Mouse (Mus musculus) cerebellum, adult 9-11 months (tissue): ENCODE data around the gene Trcg1.

Experiments used
- DNase-seq: peaks from one replicate; pipeline ENCODE4 v3.0.0; 2022

Trcg1 gene

GRCm38 (mm10) chr9:57233767-57234166, 2.6 kb upstream of the Trcg1 start:
- no peak for DNase-seq

DNA sequence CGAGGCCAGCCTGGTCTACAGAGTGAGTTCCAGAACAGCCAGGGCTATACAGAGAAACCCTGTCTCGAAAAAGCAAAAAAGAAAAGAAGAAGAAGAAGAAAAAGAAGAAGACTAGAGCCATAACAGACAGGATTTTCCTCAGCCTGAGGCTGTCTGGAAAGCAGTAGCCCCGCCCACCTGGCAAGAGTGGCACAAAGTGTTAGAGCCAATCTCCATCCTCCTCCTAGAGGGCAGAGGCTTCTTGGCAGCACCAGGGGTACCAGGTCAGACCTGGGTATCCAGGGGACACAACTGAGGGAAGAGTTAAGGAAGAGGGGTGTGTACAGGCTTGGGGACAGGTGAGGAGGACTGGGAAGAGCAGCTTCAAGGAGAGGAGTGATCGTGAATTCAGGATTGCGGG, 1.3 kb downstream of the Trcg1 start:
- no peak for DNase-seq

DNA sequence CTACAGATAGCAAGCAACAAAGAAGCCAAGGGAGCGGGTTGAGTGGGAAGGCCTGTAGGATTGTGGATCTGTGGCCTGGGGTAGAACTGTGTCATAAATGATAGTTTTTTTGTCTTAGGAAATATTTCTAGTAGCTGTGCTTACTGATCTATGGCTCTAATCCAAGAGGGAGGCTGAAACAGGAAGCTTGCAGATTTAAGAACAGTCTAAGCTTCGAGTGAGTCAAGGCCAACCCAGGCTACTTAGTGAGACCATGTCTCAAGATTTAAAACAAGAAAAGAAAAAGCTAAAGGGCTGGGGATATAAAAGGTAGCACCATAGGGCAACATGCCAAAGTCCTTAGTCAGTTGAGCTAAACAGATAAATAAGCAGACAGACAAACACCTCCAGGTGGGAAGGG, 1.9 kb downstream of the Trcg1 start:
- DNase-seq: no peak

DNA sequence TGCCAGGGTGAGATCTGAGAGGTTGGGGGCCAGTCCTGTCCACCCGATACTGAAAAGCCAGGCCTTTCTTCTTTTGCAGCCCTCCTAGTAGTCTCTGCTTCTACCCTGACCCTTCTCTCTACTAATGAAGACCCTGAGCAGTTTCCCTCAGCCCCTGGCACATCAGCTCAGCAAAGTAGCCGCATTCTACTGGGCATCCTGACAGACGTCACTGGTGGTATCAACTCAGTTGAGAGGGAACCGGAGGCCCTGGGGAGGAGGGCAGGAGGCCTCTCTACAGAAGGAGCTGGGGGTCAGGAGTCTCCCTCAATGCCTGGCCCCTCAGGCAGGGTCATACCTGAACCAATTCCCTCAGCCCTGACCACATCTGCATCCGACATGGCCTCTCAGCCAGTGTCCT, 4.8 kb downstream of the Trcg1 start:
- no peak for DNase-seq

GRCm38 (mm10) chr9:57242916-57243315, 6.6 kb downstream of the Trcg1 start:
- no peak for DNase-seq

- no peak for DNase-seq
Observed at GRCm38 (mm10) chr9:57244106-57244685, 7.8 kb downstream of the Trcg1 start.

DNA sequence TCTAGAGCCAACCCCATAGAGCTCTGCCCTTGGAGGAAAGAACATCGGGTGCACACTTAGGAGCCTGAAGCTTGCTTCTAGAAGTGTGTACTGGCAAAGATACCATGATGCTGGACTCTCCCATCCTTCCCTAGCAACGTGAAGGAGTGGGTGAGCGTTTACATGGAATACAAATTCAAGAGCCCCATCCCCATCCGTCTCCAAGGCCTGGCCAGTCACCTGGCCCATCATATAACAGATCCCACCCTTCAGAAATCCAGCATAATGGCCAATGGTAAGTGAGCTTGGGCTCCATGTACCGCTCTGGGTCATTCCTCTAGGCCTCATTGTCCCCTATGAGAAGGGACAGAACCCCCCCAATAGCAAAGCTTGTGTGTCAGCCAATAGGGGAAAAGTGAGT, 10.1 kb downstream of the Trcg1 start:
- DNase-seq: no peak

DNA sequence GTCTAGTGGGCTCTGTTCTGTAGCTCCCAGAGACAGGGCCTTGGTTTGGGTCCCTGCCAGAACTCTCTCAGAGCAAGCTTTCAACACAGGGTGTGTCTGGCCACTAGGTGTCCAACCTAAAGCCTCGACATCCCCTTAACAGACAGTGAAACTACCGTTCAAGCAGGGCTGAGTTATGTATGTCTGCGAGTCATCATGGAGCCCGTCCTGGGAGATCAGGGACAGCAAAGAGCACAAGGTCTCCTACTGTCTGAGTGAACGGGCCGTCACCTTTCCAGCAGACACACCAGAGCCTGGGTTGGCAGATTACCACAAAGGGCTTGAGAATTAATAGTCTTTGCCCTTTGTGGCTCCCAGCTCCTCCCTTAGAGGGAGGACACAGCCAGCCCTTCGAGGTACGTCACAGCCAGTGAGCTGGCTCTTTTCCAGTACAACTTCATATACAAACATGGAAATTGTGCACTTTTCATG, 10.9 kb downstream of the Trcg1 start:
- no peak for DNase-seq

- DNase-seq: no peak
Observed at GRCm38 (mm10) chr9:57248030-57248942, 11.9 kb downstream of the Trcg1 start.

- no peak for DNase-seq
Observed at GRCm38 (mm10) chr9:57250026-57250425, 13.7 kb downstream of the Trcg1 start.

- no peak for DNase-seq
Observed at GRCm38 (mm10) chr9:57251139-57251538, 14.8 kb downstream of the Trcg1 start.

GRCm38 (mm10) chr9:57254061-57254460, 17.7 kb downstream of the Trcg1 start:
- no peak for DNase-seq

GRCm38 (mm10) chr9:57254823-57255495, 18.6 kb downstream of the Trcg1 start:
- DNase-seq: no peak

DNA sequence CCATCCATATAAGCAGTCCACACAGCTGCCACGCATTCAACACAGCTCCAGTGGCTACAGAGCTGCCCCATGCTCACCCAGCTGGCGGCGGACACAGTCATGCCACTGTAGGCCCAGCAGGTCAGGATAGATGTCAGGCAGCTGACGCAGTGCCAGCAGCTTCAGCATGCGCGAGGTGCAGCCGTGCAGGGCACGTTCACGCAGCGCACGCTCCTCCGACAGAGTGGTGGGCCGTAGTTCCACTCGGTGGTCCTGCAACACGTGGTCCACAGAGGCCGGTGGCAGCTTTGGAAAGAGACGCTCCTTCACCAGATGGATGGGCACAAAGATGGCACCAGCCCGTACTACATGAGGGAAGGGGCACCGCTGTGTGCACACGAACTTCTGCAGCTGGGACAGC, 20.0 kb downstream of the Trcg1 start:
- no peak for DNase-seq

GRCm38 (mm10) chr9:57256861-57257260, 20.5 kb downstream of the Trcg1 start:
- no peak for DNase-seq

DNA sequence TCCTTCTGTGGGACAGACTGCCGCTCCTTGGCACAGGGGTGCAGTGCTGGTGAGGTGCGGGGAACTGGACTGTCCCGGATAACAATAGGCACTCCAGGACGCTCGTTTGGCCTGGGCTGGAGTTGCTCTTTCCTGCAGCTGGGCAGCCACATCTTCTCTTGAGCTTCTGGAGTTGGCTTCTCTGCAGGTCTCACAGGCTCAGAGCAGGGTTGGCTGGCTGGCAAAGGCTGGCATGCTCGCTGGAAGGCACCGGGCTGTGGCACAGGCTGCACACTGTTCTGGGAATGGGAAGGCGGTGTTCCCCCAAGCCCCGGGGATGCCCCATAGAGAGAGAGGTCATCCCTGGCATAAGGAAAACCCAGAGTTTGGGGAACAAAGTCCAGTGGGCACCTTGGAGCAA, 21.3 kb downstream of the Trcg1 start:
- DNase-seq: no peak

GRCm38 (mm10) chr9:57259736-57260135, 23.4 kb downstream of the Trcg1 start:
- peak; percentile 89 for DNase-seq

- peak; percentile 31 for DNase-seq
Observed at GRCm38 (mm10) chr9:57260940-57261339, 24.6 kb downstream of the Trcg1 start.

DNA sequence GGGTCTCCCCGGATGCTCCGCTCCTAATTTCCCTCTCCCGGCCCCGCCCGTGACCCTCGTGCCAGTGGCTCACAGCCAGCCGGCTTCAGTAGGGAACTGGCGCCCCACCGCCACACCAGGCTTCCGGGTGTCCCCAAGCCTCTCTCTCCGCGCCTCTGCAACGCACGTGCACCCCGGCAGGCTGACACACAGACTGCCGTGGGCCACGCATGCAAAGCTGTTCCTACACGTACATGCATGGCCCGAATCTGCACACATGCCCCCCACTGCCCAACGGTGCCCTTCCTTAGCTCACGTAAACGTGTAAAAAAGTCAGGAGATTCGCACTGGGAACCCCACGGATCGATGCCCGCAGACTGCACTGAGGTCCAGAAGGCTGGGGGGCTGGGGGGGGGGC, 25.2 kb downstream of the Trcg1 start:
- DNase-seq: peak; percentile 53

- DNase-seq: peak; percentile 72
Observed at GRCm38 (mm10) chr9:57261913-57262794, 25.8 kb downstream of the Trcg1 start, which contains the start of gene 1700017B05Rik. Gene 1700017B05Rik, minus strand, starts transcription at chr9:57262612.

DNA sequence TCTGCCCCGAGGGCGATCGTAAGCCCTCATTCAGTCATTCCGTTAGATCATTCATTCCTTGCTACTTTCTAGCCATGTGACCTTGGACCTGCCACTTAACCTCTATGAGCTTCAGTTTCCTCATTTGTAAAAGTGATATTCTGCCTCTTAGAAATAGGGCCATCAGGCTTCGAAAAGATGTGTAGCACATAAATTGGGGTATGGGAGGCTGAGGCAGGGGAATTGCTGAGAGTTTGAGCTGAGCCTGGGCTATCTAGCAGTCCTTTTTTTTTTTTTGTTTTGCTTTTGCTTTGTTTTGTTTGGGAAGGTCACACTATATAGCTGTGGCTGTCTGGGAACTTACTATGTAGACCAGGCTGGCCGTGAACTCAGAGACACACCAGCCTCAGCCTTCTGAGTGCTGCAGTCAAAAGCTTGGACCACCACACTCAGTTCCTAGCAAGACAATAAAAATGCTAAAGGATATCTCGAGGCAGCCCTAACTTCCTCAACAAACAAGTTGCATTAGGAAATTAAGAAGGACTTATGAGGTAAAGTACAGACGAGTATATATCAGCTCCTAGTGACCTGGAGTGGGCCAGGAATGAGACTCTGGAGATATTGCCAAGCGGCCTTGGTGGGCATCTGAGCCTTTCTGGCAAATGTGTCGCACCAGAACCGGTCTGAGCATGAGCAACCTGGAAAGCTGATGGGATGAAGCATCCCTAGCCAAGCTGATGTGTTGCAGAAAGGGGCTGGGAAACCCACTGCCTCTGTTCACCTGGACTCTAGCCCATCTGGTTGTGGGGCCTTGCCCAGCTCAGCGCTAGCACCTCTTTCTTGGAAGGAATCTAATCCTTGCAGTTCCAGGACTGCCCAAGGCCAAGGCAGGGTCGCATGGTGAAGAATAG, 26.7 kb downstream of the Trcg1 start:
- no peak for DNase-seq

DNA sequence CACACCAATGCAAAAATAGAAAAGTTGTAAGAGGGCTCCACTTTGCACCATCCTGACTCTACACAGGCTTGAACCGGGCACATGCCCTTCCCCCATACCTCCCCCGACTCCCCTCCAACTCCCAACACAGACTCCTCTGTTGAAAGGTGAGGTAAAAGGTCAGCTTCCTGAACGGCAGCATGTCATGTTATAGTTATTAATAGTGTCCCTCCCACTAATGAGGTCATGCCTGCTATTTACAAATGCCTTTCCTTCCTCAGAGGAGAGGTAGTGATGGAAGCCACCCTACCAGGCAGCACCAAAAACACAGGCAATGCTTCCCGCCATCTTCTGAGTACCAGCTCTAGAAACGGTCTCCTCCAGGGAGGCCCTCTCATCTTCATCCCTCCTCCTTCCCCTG, 28.8 kb downstream of the Trcg1 start:
- no peak for DNase-seq
